Mouse (Mus musculus) cerebellum, adult 2 months (tissue): ENCODE data around the gene Ptov1.

Source experiments
- CTCF ChIP-seq: fragments of 200-500 bp; IDR thresholded peaks from 2 replicates; pipeline ENCODE4 v1.5.1; 2011; ENCODE audit warnings: low read depth, mild to moderate bottlenecking, control low read depth, low read length, moderate library complexity, borderline replicate concordance; ENCODE audit not compliant: insufficient read depth
- POLR2A ChIP-seq: fragments of 200-500 bp; IDR thresholded peaks from 2 replicates; pipeline ENCODE4 v1.6.1; 2011; ENCODE audit warnings: low read length, control low read depth, borderline replicate concordance; ENCODE audit not compliant: insufficient read depth

DNA sequence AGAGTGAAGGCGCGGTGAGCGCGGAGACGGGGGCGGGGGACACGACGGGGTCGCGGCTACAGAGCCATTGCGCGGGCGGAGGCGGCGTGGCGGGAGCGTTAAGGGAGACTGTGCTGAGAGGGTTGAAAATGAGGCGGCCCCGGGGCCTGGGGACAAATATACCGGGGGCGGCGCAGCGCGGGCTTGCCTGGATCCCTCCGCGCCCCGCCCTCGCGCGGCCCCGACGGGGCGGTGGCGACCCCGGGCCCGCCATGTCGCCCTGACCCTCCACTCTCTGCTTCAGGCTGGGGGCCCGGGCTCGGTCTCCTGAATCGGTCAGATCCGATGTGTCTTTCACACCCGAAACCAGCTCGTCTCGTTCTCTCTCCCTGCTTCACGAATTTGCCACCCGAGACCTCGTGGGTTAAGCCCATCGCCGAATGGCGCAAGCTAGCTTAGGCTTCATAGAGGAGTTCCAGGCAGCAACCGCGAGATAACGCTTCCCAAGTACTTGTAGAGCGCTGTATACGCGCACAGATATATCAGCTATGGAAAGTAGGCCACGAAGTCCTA, 53.0 kb downstream of the Ptov1 start, which contains the start of gene Atf5:
- TF ChIP-seq CTCF (no peak), POLR2A (no peak)
